Mouse (Mus musculus) kidney, postnatal 25 days (tissue): ENCODE results near the gene Impdh1.
"Not testable (repeated sequence)": the region's sequence is repeated elsewhere in the genome, so short reads cannot be mapped to it uniquely, and the experiment has no call there.

ENCODE experiments used
- DNase-seq, 2 experiments: peaks; one replicate each; pipeline ENCODE4 v3.0.0; 2021; ENCODE audit warnings: mixed read lengths in 2 of 2

The Impdh1 gene

DNA sequence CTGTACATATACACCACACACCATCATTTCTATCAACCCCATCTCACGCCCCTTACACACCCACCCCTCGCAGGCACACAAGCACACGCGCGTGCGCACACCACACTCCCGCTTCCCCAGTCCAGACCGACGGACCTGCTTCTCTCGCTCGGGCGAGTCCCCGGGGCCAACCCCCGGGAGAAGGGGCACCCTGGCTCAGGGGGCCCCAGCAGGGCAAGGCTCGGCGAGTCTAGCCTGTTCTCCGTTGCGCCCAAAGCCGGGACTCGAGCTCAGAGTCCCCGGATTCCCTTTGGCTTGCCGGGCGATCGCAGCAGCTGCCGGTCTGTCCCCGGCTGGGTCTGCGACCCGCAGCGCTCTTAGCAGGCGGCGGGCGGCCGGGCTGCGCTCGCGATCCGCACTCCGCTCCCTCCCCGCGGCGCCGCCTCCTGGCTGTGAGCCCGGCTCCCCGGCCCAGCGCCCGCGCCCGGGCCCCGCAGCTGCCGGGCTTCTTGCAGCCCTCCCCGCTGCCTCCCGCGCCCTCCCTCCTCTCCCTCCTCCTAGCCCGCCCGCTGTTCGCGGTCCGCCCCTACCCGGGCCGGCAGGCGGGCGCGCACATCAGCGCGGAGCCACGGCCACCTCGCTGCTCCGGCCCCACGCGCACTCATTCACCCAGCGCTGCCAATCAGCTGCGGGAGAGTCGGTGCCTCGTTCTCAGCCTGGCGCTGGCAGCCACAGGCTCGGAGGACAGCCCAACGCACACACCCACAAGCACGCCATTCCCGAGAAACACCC, 37.1 kb downstream of the Impdh1 start, which contains the start of gene Prrt4:
Gene Prrt4, minus strand, starts transcription at position 697 of the 771 bp plus-strand sequence.
- DNase-seq, result peak; percentile 47 to 67

DNA sequence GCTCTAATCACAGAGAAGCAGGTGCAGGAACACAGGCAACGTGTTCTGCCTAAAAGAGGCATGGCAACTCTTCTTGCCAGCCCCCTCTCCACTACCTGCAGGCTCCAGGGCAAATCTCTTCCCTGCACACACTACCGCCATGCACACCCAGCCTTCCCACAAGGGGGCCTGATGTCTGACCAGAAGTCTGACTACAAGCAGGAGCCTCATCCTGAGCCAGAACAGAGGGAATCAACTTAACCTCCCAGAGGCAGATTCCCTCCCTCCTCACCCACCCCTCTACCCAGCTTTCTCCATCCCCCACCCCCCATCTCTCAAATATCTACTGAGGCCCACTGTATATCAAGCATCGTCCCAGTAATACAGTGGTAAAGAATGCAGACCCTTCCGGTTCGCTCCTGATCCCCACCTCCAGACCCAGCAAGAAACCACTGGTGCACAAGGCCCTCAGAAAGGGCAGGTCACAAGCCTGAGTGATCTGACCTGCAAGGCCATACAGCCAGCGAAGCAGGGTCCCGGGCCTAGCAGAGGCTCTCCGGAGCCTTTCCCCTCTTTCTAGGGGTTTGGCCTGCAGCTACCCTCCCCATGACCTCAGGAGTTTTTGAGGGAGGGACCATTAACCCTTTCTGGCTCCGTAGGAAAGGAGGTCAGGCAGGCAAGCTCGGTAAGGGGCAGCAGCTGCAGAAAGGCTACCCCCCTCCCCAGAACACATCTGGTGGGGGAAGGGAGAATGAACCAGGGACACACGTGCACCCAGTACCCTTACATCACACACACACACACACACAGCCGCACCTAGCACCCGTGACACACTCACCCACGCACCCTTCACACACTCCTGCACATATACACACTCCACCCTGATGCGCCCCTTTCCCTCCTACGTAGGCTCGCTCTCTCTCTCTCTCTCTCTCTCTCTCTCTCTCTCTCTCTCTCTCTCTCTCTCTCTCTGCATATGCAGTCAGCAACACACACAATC, 38.0 kb downstream of the Impdh1 start:
- no peak for DNase-seq

DNA sequence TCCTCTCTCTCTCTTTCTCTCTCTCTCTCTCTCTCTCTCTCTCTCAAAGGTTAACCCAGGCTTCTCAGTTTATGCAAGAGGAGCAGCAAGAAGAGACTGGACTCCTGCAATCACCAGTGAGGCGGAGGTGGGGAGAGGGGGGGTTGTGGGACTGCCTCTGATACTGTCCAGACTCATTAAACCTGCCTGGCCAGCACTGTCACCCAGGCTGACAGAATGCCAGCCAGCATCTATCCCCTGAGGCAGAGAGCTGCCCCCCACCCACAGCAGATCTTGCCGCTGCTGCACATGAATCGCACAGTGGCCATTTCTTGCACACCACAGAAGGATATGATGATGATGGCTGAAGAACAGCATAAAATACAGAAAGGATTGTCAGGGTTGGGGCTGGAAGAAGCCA, 41.1 kb downstream of the Impdh1 start:
- DNase-seq, result no peak

DNA sequence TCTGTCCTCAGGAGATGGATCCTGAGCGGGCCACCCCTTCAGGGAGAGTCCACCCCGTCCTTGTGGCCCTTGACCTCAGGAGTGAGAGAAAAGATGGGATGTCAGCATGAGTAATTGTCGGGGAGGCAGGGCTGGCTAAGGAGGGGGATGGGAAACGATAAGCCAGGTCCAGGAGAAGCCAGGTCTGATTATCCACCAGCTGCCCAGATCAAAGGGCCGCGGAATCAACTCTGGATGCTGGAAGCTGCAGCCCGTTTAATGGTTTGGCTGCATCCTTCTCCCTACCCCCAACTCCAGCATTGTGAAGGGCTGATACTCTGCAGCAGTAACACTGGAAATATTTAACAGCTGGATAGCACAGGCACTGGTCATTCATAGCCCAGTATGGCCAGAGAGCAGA, 41.8 kb downstream of the Impdh1 start:
- no peak for DNase-seq

DNA sequence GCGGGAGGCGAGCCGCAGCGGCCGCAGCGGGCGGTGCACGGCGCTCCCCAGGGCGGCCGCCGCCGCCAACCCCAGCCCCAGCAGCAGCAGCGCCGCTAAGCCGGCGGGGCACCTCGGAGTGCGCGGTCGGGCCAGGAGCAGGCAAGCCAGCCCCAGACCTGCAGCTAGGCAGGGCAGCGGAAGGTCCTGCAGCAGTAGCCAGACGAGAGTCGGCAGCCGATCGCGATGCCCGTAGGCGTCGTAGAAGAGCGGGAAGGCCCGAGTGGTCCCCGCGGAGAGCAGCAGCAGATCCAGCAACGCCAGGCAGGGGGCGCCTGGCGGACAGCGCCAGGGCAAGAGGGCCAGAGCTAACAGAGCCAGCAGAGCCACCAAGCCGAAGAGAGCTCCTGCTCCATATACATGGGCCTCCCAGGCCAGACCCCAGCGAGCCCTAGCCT, 45.2 kb downstream of the Impdh1 start:
- peak; percentile 75 to 82 for DNase-seq

DNA sequence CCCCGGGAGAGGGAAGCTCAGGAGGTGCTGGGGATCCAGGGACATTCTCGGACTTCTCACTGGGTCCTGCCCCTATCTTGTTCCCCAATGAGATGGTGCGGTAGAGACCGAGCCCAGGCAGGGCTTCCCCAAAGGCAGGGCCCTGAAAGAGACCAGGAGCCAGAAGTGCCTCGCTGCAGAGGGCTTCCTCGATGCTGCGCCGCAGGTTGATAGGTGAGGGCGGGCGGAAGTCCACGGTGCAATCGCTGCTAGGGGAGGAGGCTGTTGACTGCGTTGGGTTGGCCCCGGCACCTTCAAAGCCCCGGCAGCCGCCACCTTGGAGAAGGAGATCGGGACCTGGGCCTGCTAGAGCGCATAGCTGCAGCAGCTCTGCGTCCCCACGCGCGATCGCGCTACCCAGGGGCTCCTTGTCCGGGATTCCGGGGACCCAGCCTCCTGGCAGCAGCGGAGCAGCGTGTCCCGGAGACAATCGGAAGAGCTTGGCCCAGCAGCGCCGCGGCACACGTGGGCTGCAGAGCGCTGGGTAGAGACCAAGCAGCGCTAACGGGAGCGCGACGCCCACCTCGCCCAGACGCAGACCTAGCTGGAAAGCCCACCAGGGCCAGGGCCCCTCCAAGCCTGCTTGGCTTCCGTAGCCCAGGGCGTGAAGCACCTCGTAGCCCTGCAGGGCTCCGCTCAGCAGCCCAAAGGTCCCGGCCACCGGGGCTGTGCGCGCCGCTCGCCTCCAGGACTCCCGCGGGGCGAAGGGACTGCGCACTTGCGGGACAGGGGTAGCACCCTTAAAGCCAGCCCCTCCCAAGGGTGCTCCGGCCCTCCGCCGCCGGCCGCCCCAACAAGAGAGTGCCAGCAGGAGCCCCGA, 45.9 kb downstream of the Impdh1 start:
- peak; percentile 10 to 56 for DNase-seq

DNA sequence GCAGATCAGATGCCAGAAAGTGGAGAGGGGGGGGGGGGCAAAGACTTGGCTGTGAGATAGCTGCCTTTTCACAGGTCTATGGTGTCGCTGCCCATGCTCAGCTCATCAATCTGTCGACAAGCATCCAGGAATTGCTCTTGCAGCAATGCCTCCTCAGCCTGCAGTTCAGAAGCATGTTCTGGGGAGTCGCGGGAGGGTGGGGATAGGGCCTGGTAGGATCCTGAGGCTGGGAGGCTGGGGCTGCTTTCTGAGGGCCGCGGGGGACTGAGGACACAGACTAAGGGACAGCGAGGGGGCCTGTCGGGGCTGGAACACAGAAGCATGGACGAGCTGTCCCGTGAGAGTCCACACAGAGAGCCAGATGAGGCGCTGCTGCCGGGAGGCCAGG, 46.5 kb downstream of the Impdh1 start:
- DNase-seq, result no peak

DNA sequence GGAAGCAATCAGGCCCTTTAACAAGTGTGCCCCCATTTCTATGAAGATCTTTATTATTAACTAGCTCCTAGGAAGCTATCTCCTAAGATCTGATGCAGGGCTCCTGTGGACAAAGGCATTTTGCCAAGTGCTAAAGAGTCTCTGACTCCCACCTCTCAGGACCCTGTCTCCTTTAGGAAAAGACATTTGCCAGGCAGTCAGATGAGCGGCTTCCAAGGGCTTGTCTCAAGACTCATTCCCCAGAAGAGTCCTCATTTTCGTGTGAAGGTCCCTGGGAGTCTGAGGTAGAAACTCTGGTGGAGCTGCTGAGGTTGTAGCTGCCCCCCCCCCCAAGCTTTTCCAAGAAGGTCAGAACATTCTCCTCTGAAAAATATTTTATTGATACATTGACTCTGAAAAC, 47.3 kb downstream of the Impdh1 start:
- DNase-seq, result no peak

DNA sequence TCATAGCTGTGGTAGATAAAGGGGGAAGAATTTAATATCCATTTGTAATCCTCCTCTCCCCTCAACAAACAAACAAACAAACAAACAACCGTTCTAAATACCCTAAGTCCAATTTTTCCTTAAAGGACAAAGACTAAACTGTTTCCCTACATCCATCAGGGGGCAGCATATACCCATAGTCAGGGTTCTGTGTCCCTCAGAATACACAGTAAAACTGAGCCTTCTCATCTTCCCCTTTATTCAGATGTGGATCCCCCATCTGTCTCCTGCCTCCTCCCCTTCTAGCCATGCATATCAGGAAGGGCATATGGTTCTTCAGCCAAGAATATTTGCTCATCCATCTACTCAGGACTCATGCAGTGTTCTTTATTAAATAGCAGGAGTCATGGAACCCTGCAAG, 50.0 kb downstream of the Impdh1 start:
- DNase-seq, result peak in 1 of 2 experiments; percentile 61

DNA sequence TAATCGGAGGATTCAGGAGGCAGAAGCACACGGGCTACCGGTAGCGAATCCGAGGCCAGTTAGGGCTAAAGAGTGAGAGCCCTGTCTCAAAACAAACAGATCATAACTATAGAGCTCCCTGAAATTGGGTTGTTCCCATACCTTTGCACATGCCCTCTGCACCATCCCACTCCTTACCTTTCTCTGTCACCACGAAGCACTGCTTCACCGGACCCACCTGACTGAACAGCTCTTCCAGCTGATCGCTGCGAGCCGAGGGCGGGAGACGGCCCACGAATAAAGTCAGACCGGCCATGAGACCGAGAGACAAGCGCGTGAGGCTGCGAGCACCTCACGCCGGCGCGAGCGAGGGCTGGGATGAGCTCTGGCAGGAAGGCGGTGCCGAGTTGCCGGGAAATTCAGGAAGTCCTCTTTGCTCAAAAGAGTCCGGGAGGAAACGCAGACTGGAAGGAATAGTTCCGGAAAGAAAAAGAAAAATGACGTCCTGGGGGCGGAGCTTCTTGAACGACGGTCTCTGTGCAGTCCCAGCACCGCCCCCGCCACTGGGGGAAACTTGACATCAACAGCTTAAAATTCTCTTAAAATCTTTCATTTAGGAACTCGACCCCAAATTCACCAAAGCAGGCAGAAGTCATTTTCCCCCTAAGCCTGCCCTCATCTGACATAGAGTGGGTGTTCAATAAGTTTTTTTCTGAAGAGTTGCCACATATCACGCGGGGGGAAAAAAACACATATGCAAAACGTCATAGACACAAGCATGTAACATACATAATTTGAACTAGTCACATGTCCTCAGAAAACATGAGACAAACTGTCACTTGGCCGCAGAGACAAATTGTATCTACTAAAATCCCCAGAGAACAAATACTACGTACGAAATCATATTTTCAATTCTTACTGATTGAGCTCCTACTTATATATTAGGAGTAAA, 51.6 kb downstream of the Impdh1 start, which contains the start of gene Rbm28:
Gene Rbm28, minus strand, starts transcription at position 693 of the 931 bp plus-strand sequence.
- peak; percentile 90 for DNase-seq

DNA sequence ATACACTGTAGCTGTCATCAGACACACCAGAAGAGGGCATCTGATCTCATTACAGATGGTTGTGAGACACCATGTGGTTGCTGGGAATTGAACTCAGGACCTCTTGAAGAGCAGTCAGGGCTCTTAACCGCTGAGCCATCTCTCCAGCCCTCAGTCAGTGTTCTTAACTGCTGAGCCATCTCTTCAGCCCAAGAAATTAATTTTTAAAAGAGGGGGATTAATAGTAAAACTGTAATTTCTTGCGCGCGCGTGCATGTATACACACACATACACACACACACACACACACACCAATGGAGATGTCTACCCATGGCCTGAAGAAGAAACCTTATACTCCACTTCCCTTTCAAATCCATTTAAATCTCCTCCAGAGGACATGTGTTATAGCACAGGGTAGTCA, 54.9 kb downstream of the Impdh1 start:
- DNase-seq, result not testable (repeated sequence)

DNA sequence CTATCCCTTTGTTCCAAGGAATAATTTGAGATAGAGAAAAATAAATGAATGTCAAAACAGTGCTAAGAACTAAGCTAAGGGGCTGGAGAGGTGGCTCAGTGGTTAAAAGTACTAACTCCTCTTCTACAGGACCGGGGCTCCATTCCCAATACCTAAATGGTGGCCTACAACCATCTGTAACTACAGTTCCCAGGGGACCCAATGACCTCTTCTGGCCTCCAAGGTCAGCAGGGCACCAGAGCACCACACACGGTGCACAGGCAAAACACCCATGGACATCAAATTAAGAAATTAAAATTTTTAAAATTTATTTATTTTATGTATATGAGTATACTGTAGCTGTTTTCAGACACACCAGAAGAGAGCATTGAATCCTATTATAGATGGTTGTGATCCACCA, 55.4 kb downstream of the Impdh1 start:
- DNase-seq, result no peak

DNA sequence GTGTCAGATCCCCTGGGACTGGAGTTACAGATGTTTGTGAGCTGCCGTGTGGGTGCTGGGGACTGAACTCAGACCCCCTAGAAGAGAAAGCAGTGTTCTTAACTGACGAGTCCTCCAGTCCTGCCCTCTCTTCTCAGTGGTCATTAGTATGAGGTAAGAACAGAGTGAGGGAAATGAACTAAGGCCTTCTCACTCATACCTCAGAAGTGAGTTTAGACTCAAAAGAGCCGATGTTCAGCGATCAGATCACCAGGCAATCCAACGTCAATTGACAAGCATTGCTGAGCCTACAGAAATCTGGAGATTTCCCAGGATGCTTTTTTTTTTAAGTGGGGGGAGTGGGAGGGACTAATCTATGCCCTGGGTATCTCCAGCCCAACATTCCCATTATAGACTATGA, 59.8 kb downstream of the Impdh1 start:
- DNase-seq, result no peak
